Mouse (Mus musculus) limb, embryonic 10.5 days (tissue): Measurements from ENCODE around the gene Pigm. TPM values are rescaled to one million over a fixed set of nuclear protein-coding genes. Genes with fewer than 3 reads are reported as not detected.

ENCODE experiments used
- DNase-seq: peaks from one replicate; pipeline ENCODE4 v3.0.0-alpha.2; 2017; ENCODE audit warnings: low spot score
- H3K27ac ChIP-seq: fragments of 300-500 bp; sonication (generic); 2 replicates; pipeline ENCODE4 v1.5.1; 2016; ENCODE audit warnings: mild to moderate bottlenecking
- H3K27me3 ChIP-seq: fragments of 300-500 bp; sonication (generic); 2 replicates; pipeline ENCODE4 v1.6.1; 2016; ENCODE audit warnings: low read depth, mild to moderate bottlenecking; ENCODE audit not compliant: poor library complexity, severe bottlenecking
- H3K36me3 ChIP-seq: fragments of 300-500 bp; sonication (generic); 2 replicates; pipeline ENCODE4 v1.6.1; 2016; ENCODE audit warnings: mild to moderate bottlenecking, moderate library complexity
- H3K4me1 ChIP-seq: fragments of 300-500 bp; sonication (generic); 2 replicates; pipeline ENCODE4 v1.6.1; 2016
- H3K4me3 ChIP-seq: fragments of 300-500 bp; sonication (generic); 2 replicates; pipeline ENCODE4 v1.5.1; 2016; ENCODE audit warnings: mild to moderate bottlenecking, moderate library complexity
- H3K9me3 ChIP-seq: fragments of 300-500 bp; sonication (generic); replicated peaks from 2 replicates; pipeline ENCODE4 v1.6.1; 2016; ENCODE audit warnings: mild to moderate bottlenecking
- WGBS: fragments of 180-500 bp; shearing (Covaris S2); methylation state at CpG from one replicate; pipeline ENCODE4 v1.1.7; 2016; 5-methylcytosine and 5-hydroxymethylcytosine counted together
- polyA plus RNA-seq: library from polyadenylated mRNA; unstranded; fragments of >200 nt; fragmentation: Nextera tagmentation; extraction: Ambion mirVana; gene quantifications from 2 replicates; pipeline ENCODE4 v1.2.1, GENCODE M21; 2016

Pigm gene
- polyA plus RNA-seq, 1 experiment from 2014 or later: 10.5 TPM

DNA sequence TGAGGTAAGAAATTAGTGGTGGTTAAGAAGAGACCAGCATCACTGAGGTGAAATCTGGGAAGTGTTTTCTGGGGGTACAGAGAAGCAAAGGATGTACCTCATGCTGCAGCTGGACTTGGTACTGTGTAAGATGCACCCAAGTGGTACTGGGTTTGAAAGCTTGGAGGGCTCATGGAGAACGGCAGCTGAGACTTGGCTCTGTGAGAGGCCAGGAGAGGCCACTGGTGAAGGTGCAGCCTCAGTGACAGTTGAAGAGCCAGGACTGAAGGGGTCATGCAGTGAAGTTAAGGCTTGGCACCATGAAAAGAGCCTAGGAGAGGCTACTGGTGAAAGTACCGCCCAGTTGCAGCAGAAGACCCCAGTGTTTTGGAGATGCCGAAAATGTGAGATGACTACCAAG is 51.5 kb downstream of the Pigm start:
- Histone ChIP-seq H3K9me3 (no peaks in the 10 kb centered on the region), H3K4me3 (no peak overlapping the region), H3K27ac (no peak overlapping the region), H3K27me3 (no peaks in the 10 kb centered on the region), H3K36me3 (no peaks in the 10 kb centered on the region), H3K4me1 (peaks cover 11% of the 10 kb centered on the region)
- DNase-seq: no peak
- 94% methylated on average over 3 of the region's 3 CpGs for WGBS

DNA sequence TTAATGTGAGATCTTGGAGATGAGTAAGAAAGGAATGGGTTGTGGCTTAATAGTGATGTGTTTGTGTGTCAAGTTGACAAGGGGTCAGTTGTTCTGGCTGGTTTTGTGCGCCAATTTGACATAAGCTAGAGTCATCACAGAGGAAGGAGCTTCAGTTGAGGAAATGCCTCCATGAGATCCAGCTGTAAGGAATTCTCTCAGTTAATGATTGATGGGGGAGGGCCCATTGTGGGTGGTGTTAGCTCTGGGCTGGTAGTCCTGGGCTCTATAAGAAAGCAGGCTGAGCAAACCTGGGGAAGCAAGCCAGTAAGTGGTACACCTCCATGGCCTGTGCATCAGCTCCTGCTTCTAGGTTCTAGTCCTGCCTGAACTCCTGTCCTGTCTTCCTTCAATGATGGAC is 52.3 kb downstream of the Pigm start:
- peaks cover 8% of the 10 kb centered on the region for H3K4me1 ChIP-seq
- H3K4me3 ChIP-seq: no peak overlapping the region
- H3K9me3 ChIP-seq: no peaks in the 10 kb centered on the region
- no peaks in the 10 kb centered on the region for H3K36me3 ChIP-seq
- H3K27ac ChIP-seq: no peak overlapping the region
- DNase-seq: peak; percentile 23
- no peaks in the 10 kb centered on the region for H3K27me3 ChIP-seq
- 75% methylated on average over 1 of the region's 1 CpGs for WGBS

DNA sequence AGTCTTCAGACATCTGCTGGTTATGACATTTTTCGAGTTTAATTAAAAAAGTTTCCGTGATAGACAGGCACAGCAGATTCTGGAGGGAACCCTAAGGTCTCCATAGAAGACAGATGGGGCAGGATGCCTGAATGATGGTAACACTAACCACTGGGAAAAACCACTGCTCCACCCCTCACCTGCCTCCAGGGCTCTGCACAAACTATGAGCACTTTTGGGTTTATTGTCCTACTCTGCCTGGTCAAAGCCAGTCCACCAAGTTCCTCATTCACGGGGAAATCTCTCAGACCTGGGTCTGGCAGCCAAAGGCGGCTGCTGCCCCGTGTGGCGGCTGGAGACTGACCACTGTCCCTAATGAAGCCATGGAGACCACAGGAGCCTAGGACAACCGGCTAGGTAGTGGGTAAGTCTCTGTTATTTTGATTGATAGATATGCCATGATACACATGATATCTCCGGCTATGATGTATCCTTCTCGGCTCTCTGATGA is 54.4 kb downstream of the Pigm start:
- no peaks in the 10 kb centered on the region for H3K36me3 ChIP-seq
- no peak overlapping the region for H3K4me3 ChIP-seq
- H3K9me3 ChIP-seq: no peaks in the 10 kb centered on the region
- H3K27ac ChIP-seq: no peak overlapping the region
- 51% methylated on average over 9 of the region's 9 CpGs for WGBS
- H3K4me1 ChIP-seq: peaks cover 5% of the 10 kb centered on the region; the same call in 1 of the 2 replicates
- peak; percentile 30 for DNase-seq
- no peaks in the 10 kb centered on the region for H3K27me3 ChIP-seq

DNA sequence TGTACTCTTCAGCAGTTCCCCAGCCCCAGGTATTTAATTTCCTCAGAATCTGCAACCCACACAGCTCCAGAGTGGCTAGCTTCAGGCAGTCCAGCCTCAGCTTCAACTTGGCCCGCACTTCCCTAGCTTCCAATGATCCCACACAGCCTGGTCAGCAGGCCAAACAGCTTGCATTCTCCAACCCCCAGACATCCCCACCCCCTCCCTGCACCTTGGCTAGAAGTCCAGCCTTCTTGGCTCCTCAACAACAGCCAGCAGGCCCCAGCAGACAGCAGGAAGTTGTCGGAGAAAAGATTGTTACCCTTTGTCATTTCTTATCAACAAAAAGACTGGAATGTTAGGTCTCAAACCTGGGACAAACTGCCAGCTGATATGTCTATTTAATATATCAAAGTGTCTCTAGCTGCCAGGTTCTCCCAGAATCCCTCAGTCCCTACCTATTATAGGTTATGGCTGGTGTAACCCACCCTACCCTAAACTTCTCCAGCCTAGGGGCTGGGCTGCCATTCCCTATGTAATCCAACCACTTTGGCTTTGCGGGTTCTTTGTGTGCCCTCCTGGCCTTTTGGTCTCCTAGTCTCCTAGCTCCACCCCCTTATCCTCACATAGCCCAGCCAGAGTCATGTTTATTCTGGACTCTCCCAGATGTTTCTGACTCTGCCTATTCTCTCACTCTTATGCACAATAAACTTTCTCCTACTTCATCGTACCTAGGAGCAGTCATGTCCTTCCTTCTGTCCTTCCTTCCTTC is 55.7 kb downstream of the Pigm start:
- Histone ChIP-seq H3K36me3 (no peaks in the 10 kb centered on the region), H3K27ac (no peak overlapping the region), H3K27me3 (no peaks in the 10 kb centered on the region), H3K9me3 (no peaks in the 10 kb centered on the region), H3K4me1 (peaks cover 5% of the 10 kb centered on the region; the same call in 1 of the 2 replicates), H3K4me3 (no peak overlapping the region)
- no peak for DNase-seq
- 40% methylated on average over 4 of the region's 4 CpGs for WGBS

DNA sequence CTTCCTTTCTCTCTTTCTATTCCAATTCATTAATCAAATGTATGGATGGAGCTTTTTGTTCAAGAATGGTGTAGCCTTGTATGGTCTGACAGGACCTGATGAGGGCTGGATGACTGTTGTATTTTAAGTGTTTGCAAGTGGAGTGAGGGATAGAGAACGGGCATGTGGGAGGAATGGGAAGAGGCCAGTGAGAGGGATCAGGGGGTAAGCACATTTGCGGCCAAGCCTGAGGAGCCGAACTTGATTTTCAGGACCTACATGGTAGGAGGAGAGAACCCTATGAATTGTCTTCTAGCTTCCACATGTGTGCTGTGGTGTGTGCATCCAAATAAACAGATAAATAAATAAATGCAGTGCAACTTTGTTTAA is 56.2 kb downstream of the Pigm start:
- Histone ChIP-seq H3K4me1 (peaks cover 5% of the 10 kb centered on the region; the same call in 1 of the 2 replicates), H3K9me3 (no peaks in the 10 kb centered on the region), H3K27me3 (no peaks in the 10 kb centered on the region), H3K36me3 (no peaks in the 10 kb centered on the region), H3K4me3 (no peak overlapping the region), H3K27ac (no peak overlapping the region)
- no peak for DNase-seq
- 87% methylated on average over 3 of the region's 3 CpGs for WGBS

DNA sequence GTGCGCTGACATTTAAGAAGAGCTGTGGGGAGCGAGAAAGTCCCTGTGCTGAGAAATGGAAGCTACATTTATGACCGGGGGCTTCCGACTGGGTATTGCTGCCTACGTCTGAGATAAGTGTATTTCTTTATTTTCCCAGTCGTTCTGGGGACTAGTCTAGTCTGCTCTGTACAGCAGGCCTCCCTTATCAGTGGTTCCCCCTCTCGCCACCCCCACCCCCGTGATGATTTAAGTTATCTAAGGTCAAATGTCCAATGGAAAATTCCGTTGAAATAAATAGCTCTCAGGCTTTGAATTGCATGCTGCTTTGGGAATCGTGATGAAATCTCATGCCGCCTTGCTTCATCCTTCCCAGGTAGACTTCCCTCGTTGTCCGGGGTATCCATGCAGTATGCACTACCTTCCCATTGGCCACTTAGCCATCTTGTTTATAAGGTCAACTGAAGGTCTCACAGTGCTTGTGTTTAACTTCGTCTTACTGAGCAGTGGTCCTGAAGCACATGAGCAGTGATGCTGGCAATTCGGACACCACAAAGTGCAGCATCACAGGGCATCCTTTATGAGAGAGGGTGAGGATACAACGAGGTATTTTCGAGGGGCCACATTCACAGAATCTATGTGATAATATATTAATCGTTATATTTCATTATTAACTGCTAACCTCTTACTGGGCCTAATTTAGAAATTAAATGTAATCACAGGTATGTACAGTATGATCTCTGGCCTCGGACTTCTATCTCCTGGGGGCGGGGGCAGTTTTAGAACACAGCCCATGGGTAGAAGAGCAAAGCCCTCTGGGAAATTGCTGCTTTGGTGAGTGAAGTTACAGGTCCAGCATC is 56.9 kb downstream of the Pigm start:
- Histone ChIP-seq H3K4me3 (no peak overlapping the region), H3K27ac (no peak overlapping the region), H3K36me3 (no peaks in the 10 kb centered on the region), H3K4me1 (peaks cover 5% of the 10 kb centered on the region; the same call in 1 of the 2 replicates), H3K9me3 (no peaks in the 10 kb centered on the region), H3K27me3 (no peaks in the 10 kb centered on the region)
- DNase-seq: no peak
- WGBS: 86% methylated on average over 20 of the region's 20 CpGs

Other genes starting within 250 kb of the Pigm start
- 195 and 206 TPM in 2 replicates for gene Pex19, start 249.8 kb upstream of the Pigm start, polyA plus RNA-seq
- 125 and 156 TPM in 2 replicates for gene Dcaf8, start 228.5 kb upstream of the Pigm start, polyA plus RNA-seq
- 68.0 and 88.4 TPM in 2 replicates for gene Pea15a, start 169.7 kb upstream of the Pigm start, polyA plus RNA-seq
- gene Casq1, start 156.7 kb upstream of the Pigm start, polyA plus RNA-seq: 1.0 and 1.6 TPM in 2 replicates
- not detected in 2 replicates for gene Atp1a4, start 118.1 kb upstream of the Pigm start, polyA plus RNA-seq
- 30.0 and 40.8 TPM in 2 replicates for gene Igsf8, start 114.9 kb upstream of the Pigm start, polyA plus RNA-seq
- 0.62 and 3.2 TPM in 2 replicates for gene Atp1a2, start 78.5 kb upstream of the Pigm start, polyA plus RNA-seq
- 0.10 TPM in 1 of 2 replicates, not detected in the other for gene Kcnj9, start 47.2 kb upstream of the Pigm start, polyA plus RNA-seq
- gene Kcnj10, start 35.3 kb upstream of the Pigm start, polyA plus RNA-seq: 0.05 TPM in 2 replicates
- gene Slamf9, start 98.8 kb downstream of the Pigm start, polyA plus RNA-seq: 0.18 TPM in 1 of 2 replicates, not detected in the other
- gene Igsf9, start 105.2 kb downstream of the Pigm start, polyA plus RNA-seq: 79.5 and 85.8 TPM in 2 replicates
- gene Tagln2, start 123.5 kb downstream of the Pigm start, polyA plus RNA-seq: 77.0 and 84.6 TPM in 2 replicates
- gene Cfap45, start 144.3 kb downstream of the Pigm start, polyA plus RNA-seq: 0.67 and 1.0 TPM in 2 replicates
- 0.13 TPM in 1 of 2 replicates, not detected in the other for gene Vsig8, start 179.4 kb downstream of the Pigm start, polyA plus RNA-seq
- gene Slamf8, start 214.0 kb downstream of the Pigm start, polyA plus RNA-seq: 0.11 TPM in 1 of 2 replicates, not detected in the other
- gene Fcrl6, start 226.0 kb downstream of the Pigm start, polyA plus RNA-seq: 0.21 and 0.58 TPM in 2 replicates